8 mouse cellular contexts compared by ENCODE assay signal in genomic region chr13:23554393-23554792, GRCm38 (mm10). TPM values are rescaled to one million over a fixed set of nuclear protein-coding genes. Genes with fewer than 3 reads are reported as not detected.
DNase-seq lines count a peak whose midpoint lies in the region; ATAC-seq and TF ChIP-seq lines count a peak whose summit lies in the region.

No protein-coding gene starts in this region.

- TF ChIP-seq POLR2A in brain, embryonic 14.5 days (IDR thresholded peaks at IDR 0.05; ENCODE audit: borderline replicate concordance, extremely low read depth, insufficient read depth, insufficient read length, poor library complexity, severe bottlenecking), result no peak

- 25% methylated on average over 9 of the region's 9 CpGs for WGBS in kidney, embryonic 14.5 days
- 21% methylated on average over 9 of the region's 9 CpGs for WGBS in hindbrain, embryonic 16.5 days
- 18% methylated on average over 9 of the region's 9 CpGs for WGBS in midbrain, postnatal 0 days

- peak overlapping the region; percentile 68; the same call in 1 of the 2 replicates for H3K4me3 ChIP-seq in kidney, embryonic 14.5 days (ENCODE audit: low read length)
- H3K4me3 ChIP-seq in hindbrain, embryonic 16.5 days (ENCODE audit: low read length), result peak overlapping the region; percentile 54
- H3K4me3 ChIP-seq in midbrain, postnatal 0 days (ENCODE audit: low read depth, low read length), result peak overlapping the region; percentile 48

- H3K36me3 ChIP-seq in kidney, embryonic 14.5 days (ENCODE audit: control insufficient read depth, insufficient read depth, low read length), result no peaks in the 10 kb centered on the region
- H3K36me3 ChIP-seq in hindbrain, embryonic 16.5 days (ENCODE audit: control insufficient read depth, insufficient read depth, low read length), result no peaks in the 10 kb centered on the region
- H3K36me3 ChIP-seq in midbrain, postnatal 0 days (ENCODE audit: insufficient read depth, low read length), result no peaks in the 10 kb centered on the region

- no peak for TF ChIP-seq CTCF in brain, embryonic 14.5 days (IDR thresholded peaks at IDR 0.05; ENCODE audit: borderline replicate concordance, extremely low read depth, insufficient read depth, insufficient read length)
- no peak for TF ChIP-seq CTCF in midbrain, postnatal 0 days (IDR thresholded peaks at IDR 0.05)

- ATAC-seq in kidney, embryonic 14.5 days (ENCODE audit: low FRiP score, low TSS enrichment), result no peak
- no peak for ATAC-seq in hindbrain, embryonic 16.5 days
- no peak for ATAC-seq in midbrain, postnatal 0 days (ENCODE audit: low FRiP score)

- H3K27ac ChIP-seq in kidney, embryonic 14.5 days (ENCODE audit: low read depth, low read length), result peak overlapping the region; percentile 100
- peak overlapping the region; percentile 82; the same call in 1 of the 2 replicates for H3K27ac ChIP-seq in hindbrain, embryonic 16.5 days (ENCODE audit: low read depth, low read length)
- 0 out of 2 replicates have a peak overlapping the region, but pooled peaks have one; percentile 43 for H3K27ac ChIP-seq in midbrain, postnatal 0 days (ENCODE audit: low read depth, low read length)

- peaks cover 13% of the 10 kb centered on the region; the same call in 1 of the 2 replicates for H3K4me1 ChIP-seq in kidney, embryonic 14.5 days (ENCODE audit: control insufficient read depth, insufficient read depth, low read length)
- peaks cover 13% of the 10 kb centered on the region for H3K4me1 ChIP-seq in hindbrain, embryonic 16.5 days (ENCODE audit: control insufficient read depth, insufficient read depth, low read depth, low read length)
- peaks cover 7% of the 10 kb centered on the region; the same call in 1 of the 2 replicates for H3K4me1 ChIP-seq in midbrain, postnatal 0 days (ENCODE audit: insufficient read depth, low read length)

- H3K4me2 ChIP-seq in kidney, embryonic 14.5 days (replicated peaks; ENCODE audit: low read depth, low read length), result peak overlapping the region; percentile 94
- H3K4me2 ChIP-seq in hindbrain, embryonic 16.5 days (ENCODE audit: low read length), result peak overlapping the region; percentile 100
- peak overlapping the region; percentile 97 for H3K4me2 ChIP-seq in midbrain, postnatal 0 days (ENCODE audit: low read depth, low read length, poor library complexity, severe bottlenecking)

- H3K9ac ChIP-seq in kidney, embryonic 14.5 days (ENCODE audit: low read depth, low read length), result peak overlapping the region; percentile 96
- peak overlapping the region; percentile 70 for H3K9ac ChIP-seq in hindbrain, embryonic 16.5 days (ENCODE audit: low read depth, low read length)
- no peak overlapping the region for H3K9ac ChIP-seq in midbrain, postnatal 0 days (replicated peaks; ENCODE audit: low read length, poor library complexity, severe bottlenecking)

- H3K27me3 ChIP-seq in kidney, embryonic 14.5 days (ENCODE audit: control insufficient read depth, insufficient read depth, low read length), result no peaks in the 10 kb centered on the region
- H3K27me3 ChIP-seq in hindbrain, embryonic 16.5 days (replicated peaks; ENCODE audit: control insufficient read depth, insufficient read depth, low read length), result no peaks in the 10 kb centered on the region
- H3K27me3 ChIP-seq in midbrain, postnatal 0 days (ENCODE audit: insufficient read depth, low read length), result no peaks in the 10 kb centered on the region

- no peaks in the 10 kb centered on the region for H3K9me3 ChIP-seq in kidney, embryonic 14.5 days (ENCODE audit: control insufficient read depth, low read length)
- no peaks in the 10 kb centered on the region for H3K9me3 ChIP-seq in hindbrain, embryonic 16.5 days (ENCODE audit: control insufficient read depth, low read length)
- H3K9me3 ChIP-seq in midbrain, postnatal 0 days (ENCODE audit: low read length), result no peaks in the 10 kb centered on the region

- no peak for DNase-seq in kidney, postnatal 14 days
- DNase-seq in brain, embryonic 14.5 days (ENCODE audit: low read depth), result peak; percentile 49
- no peak for DNase-seq in midbrain, postnatal 0 days (ENCODE audit: low spot score)
- no peak for DNase-seq in gastrocnemius, adult 18-20 months (ENCODE audit: low spot score)
- no peak for DNase-seq in layer of hippocampus, postnatal 10 days (ENCODE audit: low spot score in 2 of 2)
- no peak for DNase-seq in spleen, adult 18-20 months

RNA-seq across cellular contexts. Expression of gene Hist1h1d, which starts 1.3 kb away (rescaled TPM):
- polyA plus RNA-seq in kidney, embryonic 14.5 days (2014; fragmentation: Nextera tagmentation; extraction: Ambion mirVana), result 0.70 and 1.2 TPM in 2 replicates
- 0.39 and 0.51 TPM in 2 replicates for polyA plus RNA-seq in brain, embryonic 14.5 days (2012; rRNA removed)
- 0.07 and 0.10 TPM in 2 replicates for polyA plus RNA-seq in hindbrain, embryonic 16.5 days (2015; fragmentation: Nextera tagmentation; extraction: Ambion mirVana)
- 21.3 and 23.4 TPM in 2 replicates for total RNA-seq in midbrain, postnatal 0 days (2014; rRNA removed)
- 0.04 and 0.07 TPM in 2 replicates for polyA plus RNA-seq in midbrain, postnatal 0 days (2015; fragmentation: Nextera tagmentation; extraction: Ambion mirVana)
- under 1 TPM; 0.83 to 0.89 TPM for total RNA-seq in gastrocnemius, adult 18-20 months (2021)
- 1 to 10 TPM; 6.4 to 6.6 TPM for total RNA-seq in layer of hippocampus, postnatal 10 days (2021)

RNA-seq across cellular contexts. Expression of gene Hist1h4f, which starts 2.9 kb away (rescaled TPM):
- 1.1 and 2.9 TPM in 2 replicates for polyA plus RNA-seq in kidney, embryonic 14.5 days (2014; fragmentation: Nextera tagmentation; extraction: Ambion mirVana)
- polyA plus RNA-seq in brain, embryonic 14.5 days (2012; rRNA removed), result 17.2 and 25.6 TPM in 2 replicates
- polyA plus RNA-seq in hindbrain, embryonic 16.5 days (2015; fragmentation: Nextera tagmentation; extraction: Ambion mirVana), result 0.59 TPM in 1 of 2 replicates, not detected in the other
- total RNA-seq in midbrain, postnatal 0 days (2014; rRNA removed), result 684 and 753 TPM in 2 replicates
- not detected in 2 replicates for polyA plus RNA-seq in midbrain, postnatal 0 days (2015; fragmentation: Nextera tagmentation; extraction: Ambion mirVana)
- total RNA-seq in gastrocnemius, adult 18-20 months (2021), result 10 to 100 TPM in 1 of 2 experiments, 1 to 10 TPM in 1; 8.3 to 12.3 TPM
- 100 to 1,000 TPM; 140 to 182 TPM for total RNA-seq in layer of hippocampus, postnatal 10 days (2021)

RNA-seq across cellular contexts. Expression of gene Hist1h3e, which starts 7.8 kb away (rescaled TPM):
- polyA plus RNA-seq in kidney, embryonic 14.5 days (2014; fragmentation: Nextera tagmentation; extraction: Ambion mirVana), result 11.4 and 15.4 TPM in 2 replicates
- 34.2 and 40.6 TPM in 2 replicates for polyA plus RNA-seq in brain, embryonic 14.5 days (2012; rRNA removed)
- 0.85 and 0.97 TPM in 2 replicates for polyA plus RNA-seq in hindbrain, embryonic 16.5 days (2015; fragmentation: Nextera tagmentation; extraction: Ambion mirVana)
- 203 and 384 TPM in 2 replicates for total RNA-seq in midbrain, postnatal 0 days (2014; rRNA removed)
- 1.2 and 1.9 TPM in 2 replicates for polyA plus RNA-seq in midbrain, postnatal 0 days (2015; fragmentation: Nextera tagmentation; extraction: Ambion mirVana)
- total RNA-seq in gastrocnemius, adult 18-20 months (2021), result 10 to 100 TPM; 11.6 to 12.3 TPM
- total RNA-seq in layer of hippocampus, postnatal 10 days (2021), result 10 to 100 TPM; 77.0 to 85.3 TPM

RNA-seq across cellular contexts. Expression of gene Hist1h3f, which starts 10.5 kb away (rescaled TPM):
- polyA plus RNA-seq in kidney, embryonic 14.5 days (2014; fragmentation: Nextera tagmentation; extraction: Ambion mirVana), result 1.2 and 2.0 TPM in 2 replicates
- 4.5 and 5.5 TPM in 2 replicates for polyA plus RNA-seq in brain, embryonic 14.5 days (2012; rRNA removed)
- polyA plus RNA-seq in hindbrain, embryonic 16.5 days (2015; fragmentation: Nextera tagmentation; extraction: Ambion mirVana), result not detected in 2 replicates
- 154 and 239 TPM in 2 replicates for total RNA-seq in midbrain, postnatal 0 days (2014; rRNA removed)
- polyA plus RNA-seq in midbrain, postnatal 0 days (2015; fragmentation: Nextera tagmentation; extraction: Ambion mirVana), result 0.21 and 0.23 TPM in 2 replicates
- total RNA-seq in gastrocnemius, adult 18-20 months (2021), result 1 to 10 TPM; 3.0 to 4.8 TPM
- 10 to 100 TPM; 28.3 to 32.7 TPM for total RNA-seq in layer of hippocampus, postnatal 10 days (2021)

RNA-seq across cellular contexts. Expression of gene Hist1h2bh, which starts 11.2 kb away (rescaled TPM):
- 1.4 and 2.9 TPM in 2 replicates for polyA plus RNA-seq in kidney, embryonic 14.5 days (2014; fragmentation: Nextera tagmentation; extraction: Ambion mirVana)
- 4.4 and 4.7 TPM in 2 replicates for polyA plus RNA-seq in brain, embryonic 14.5 days (2012; rRNA removed)
- 0.16 and 0.29 TPM in 2 replicates for polyA plus RNA-seq in hindbrain, embryonic 16.5 days (2015; fragmentation: Nextera tagmentation; extraction: Ambion mirVana)
- 8.7 and 34.2 TPM in 2 replicates for total RNA-seq in midbrain, postnatal 0 days (2014; rRNA removed)
- 0.16 TPM in 1 of 2 replicates, not detected in the other for polyA plus RNA-seq in midbrain, postnatal 0 days (2015; fragmentation: Nextera tagmentation; extraction: Ambion mirVana)
- 1 to 10 TPM; 1.0 to 1.1 TPM for total RNA-seq in gastrocnemius, adult 18-20 months (2021)
- 1 to 10 TPM; 5.1 TPM for total RNA-seq in layer of hippocampus, postnatal 10 days (2021)

Comparison
In these comparisons a context has a peak if more than half of its experiments do, and no peak if none do; other contexts are left out.
1. H3K27ac ChIP-seq: peak in every context shown above with its lines; median percentile 100 in kidney, embryonic 14.5 days; 82 in hindbrain, embryonic 16.5 days; 43 in midbrain, postnatal 0 days.